Mouse (Mus musculus) spleen, adult 2 months (tissue): Measurements from ENCODE around the gene Gm20388.

Source experiments
- CTCF ChIP-seq: fragments of 200-500 bp; IDR thresholded peaks from 2 replicates; pipeline ENCODE4 v1.5.1; 2011; ENCODE audit warnings: mild to moderate bottlenecking, inconsistent platforms; ENCODE audit not compliant: insufficient read depth, insufficient read length, insufficient replicate concordance; ENCODE audit errors: extremely low read depth
- POLR2A ChIP-seq: fragments of 200-500 bp; IDR thresholded peaks from 2 replicates; pipeline ENCODE4 v1.6.1; 2011; ENCODE audit warnings: low read depth, low read length, inconsistent platforms

DNA sequence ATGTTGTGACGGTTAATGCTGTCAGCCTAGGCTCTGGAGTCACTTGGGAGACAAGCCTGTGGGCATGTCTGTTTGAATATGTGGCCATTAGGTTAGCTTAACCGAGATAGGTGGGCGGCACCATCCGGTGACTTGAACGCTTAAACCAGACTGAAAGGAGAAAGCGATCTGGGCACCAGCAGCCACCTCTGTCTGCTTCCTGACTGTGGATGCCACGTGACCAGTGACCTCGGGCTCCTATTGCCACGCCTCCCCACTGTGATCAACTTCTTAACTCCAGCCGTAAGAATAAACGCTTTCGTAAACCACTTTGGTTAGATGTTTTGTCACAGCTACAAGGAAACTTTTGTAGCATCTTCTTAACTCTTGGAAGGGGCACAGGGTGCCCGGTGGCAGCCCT is 2158.0 kb downstream of the Gm20388 start:
- TF ChIP-seq CTCF = no peak
- no peak for TF ChIP-seq POLR2A
